Mouse (Mus musculus) neural tube, embryonic 14.5 days (tissue): ENCODE data around the gene D5Ertd579e. TPM values are rescaled to one million over a fixed set of nuclear protein-coding genes. Genes with fewer than 3 reads are reported as not detected.

ENCODE experiments used
- ATAC-seq: fragments of 200-750 bp; cut with Nextera tagmentation; 2 replicates; pipeline ENCODE4 v1.8.0; 2017; ENCODE audit warnings: low read depth, mild to moderate bottlenecking, moderate TSS enrichment, moderate library complexity
- H3K27ac ChIP-seq: fragments of 300-500 bp; sonication (generic); 2 replicates; pipeline ENCODE4 v1.5.1; 2014; ENCODE audit warnings: low read depth, mild to moderate bottlenecking, control low read depth, low read length, moderate library complexity, mixed read lengths
- H3K27me3 ChIP-seq: fragments of 300-500 bp; sonication (generic); 2 replicates; pipeline ENCODE4 v1.6.1; 2014; ENCODE audit warnings: low read length; ENCODE audit not compliant: control insufficient read depth, insufficient read depth
- H3K36me3 ChIP-seq: fragments of 300-500 bp; sonication (generic); 2 replicates; pipeline ENCODE4 v1.6.1; 2014; ENCODE audit warnings: low read length, mixed read lengths; ENCODE audit not compliant: control insufficient read depth, insufficient read depth
- H3K4me1 ChIP-seq: fragments of 300-500 bp; sonication (generic); 2 replicates; pipeline ENCODE4 v1.6.1; 2014; ENCODE audit warnings: low read length; ENCODE audit not compliant: control insufficient read depth, insufficient read depth
- H3K4me2 ChIP-seq: fragments of 300-500 bp; sonication (generic); 2 replicates; pipeline ENCODE4 v1.6.1; 2014; ENCODE audit warnings: mild to moderate bottlenecking, low read depth, low read length, control low read depth
- H3K4me3 ChIP-seq: fragments of 300-500 bp; sonication (generic); 2 replicates; pipeline ENCODE4 v1.5.1; 2014; ENCODE audit warnings: low read depth, low read length, control low read depth, mixed read lengths
- H3K9ac ChIP-seq: fragments of 300-500 bp; sonication (generic); replicated peaks from 2 replicates; pipeline ENCODE4 v1.6.1; 2014; ENCODE audit warnings: low read depth, mild to moderate bottlenecking, control low read depth, low read length, mixed read lengths
- H3K9me3 ChIP-seq: fragments of 300-500 bp; sonication (generic); 2 replicates; pipeline ENCODE4 v1.6.1; 2016; ENCODE audit warnings: low read length; ENCODE audit not compliant: control insufficient read depth
- WGBS: fragments of 180-500 bp; shearing (Covaris S2); extraction: QIAGEN DNeasy Blood & Tissue Kit; methylation state at CpG from one replicate; pipeline ENCODE4 v1.1.7; 2014; 5-methylcytosine and 5-hydroxymethylcytosine counted together
- polyA plus RNA-seq: library from polyadenylated mRNA; unstranded; fragments of >200 nt; fragmentation: Nextera tagmentation; extraction: Ambion mirVana; gene quantifications from 2 replicates; pipeline ENCODE4 v1.2.1, GENCODE M21; 2014

Gene D5Ertd579e
- polyA plus RNA-seq, 1 experiment from 2014 or later = 46.8 TPM

GRCm38 (mm10) chr5:36618356-36618755, 77.5 kb downstream of the D5Ertd579e start:
- WGBS = 76% methylated on average over 4 of the region's 4 CpGs
- H3K4me2 ChIP-seq = no peak overlapping the region
- H3K4me1 ChIP-seq = no peaks in the 10 kb centered on the region
- no peak for ATAC-seq
- no peaks in the 10 kb centered on the region for H3K9me3 ChIP-seq
- H3K27me3 ChIP-seq = no peaks in the 10 kb centered on the region
- peaks cover 34% of the 10 kb centered on the region for H3K36me3 ChIP-seq
- no peak overlapping the region for H3K27ac ChIP-seq
- no peak overlapping the region for H3K4me3 ChIP-seq
- no peak overlapping the region for H3K9ac ChIP-seq

GRCm38 (mm10) chr5:36614124-36614523, 81.7 kb downstream of the D5Ertd579e start:
- Histone ChIP-seq H3K4me3 (no peak overlapping the region), H3K9ac (no peak overlapping the region), H3K4me2 (no peak overlapping the region), H3K36me3 (peaks cover 38% of the 10 kb centered on the region), H3K27me3 (no peaks in the 10 kb centered on the region), H3K9me3 (no peaks in the 10 kb centered on the region), H3K27ac (no peak overlapping the region), H3K4me1 (no peaks in the 10 kb centered on the region)
- ATAC-seq = no peak
- 76% methylated on average over 4 of the region's 4 CpGs for WGBS

DNA sequence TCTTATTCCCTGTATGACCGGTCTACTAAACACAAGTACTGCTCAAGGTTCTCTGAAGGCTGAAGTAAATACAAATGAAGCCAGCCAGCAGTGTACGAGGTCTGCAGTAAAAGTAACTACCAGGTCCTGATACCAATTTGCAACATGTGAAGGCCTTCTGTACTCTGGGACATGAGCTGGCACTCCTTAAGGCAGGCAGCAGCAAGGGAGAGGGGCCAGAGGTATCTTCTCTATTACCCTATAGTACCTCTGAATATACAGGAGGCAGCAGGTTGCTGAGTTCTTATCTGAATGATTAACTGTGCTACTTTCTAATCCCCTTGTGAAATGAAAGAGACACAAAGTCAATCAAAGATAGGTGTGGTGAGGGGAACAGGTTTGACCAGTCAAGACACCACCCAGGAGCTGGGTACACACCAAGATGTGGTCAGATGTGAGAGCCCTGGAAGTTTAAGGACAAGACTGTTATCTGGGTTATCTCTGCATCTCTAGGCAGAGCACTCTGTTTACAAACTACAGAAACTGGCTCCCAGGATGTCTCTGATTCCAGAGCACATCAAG, 86.8 kb downstream of the D5Ertd579e start:
- no peak overlapping the region for H3K4me2 ChIP-seq
- H3K27me3 ChIP-seq = no peaks in the 10 kb centered on the region
- no peak overlapping the region for H3K9ac ChIP-seq
- H3K9me3 ChIP-seq = no peaks in the 10 kb centered on the region
- no peak overlapping the region for H3K4me3 ChIP-seq
- no peak overlapping the region for H3K27ac ChIP-seq
- peaks cover 33% of the 10 kb centered on the region for H3K36me3 ChIP-seq
- 95% methylated on average over 2 of the region's 2 CpGs for WGBS
- ATAC-seq = no peak
- no peaks in the 10 kb centered on the region for H3K4me1 ChIP-seq

DNA sequence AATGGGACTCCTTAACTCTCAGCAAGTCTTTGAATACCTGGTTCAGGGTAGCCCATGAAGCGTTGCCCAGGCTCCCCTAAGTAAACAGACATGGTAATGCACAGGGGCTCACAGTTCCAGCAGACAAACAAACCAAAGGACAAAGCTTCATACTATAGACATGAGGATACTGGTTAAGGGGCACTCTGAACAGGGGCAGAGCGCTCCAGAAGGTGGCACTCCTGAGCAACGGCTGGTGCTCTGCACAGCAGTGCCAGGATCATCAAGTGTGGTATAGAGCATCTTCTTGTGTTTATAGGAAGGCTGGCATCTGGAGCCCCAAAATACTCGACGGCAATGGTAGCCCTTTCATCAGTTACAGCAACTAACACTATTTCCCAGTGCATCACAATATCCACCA, 92.8 kb downstream of the D5Ertd579e start:
- Histone ChIP-seq H3K4me2 (no peak overlapping the region), H3K27me3 (no peaks in the 10 kb centered on the region), H3K9me3 (no peaks in the 10 kb centered on the region), H3K9ac (no peak overlapping the region), H3K4me3 (no peak overlapping the region), H3K27ac (no peak overlapping the region), H3K4me1 (no peaks in the 10 kb centered on the region), H3K36me3 (peaks cover 58% of the 10 kb centered on the region)
- ATAC-seq = peak; percentile 68; the same call in 1 of the 2 replicates
- 91% methylated on average over 5 of the region's 5 CpGs for WGBS

GRCm38 (mm10) chr5:36602028-36602427, 93.8 kb downstream of the D5Ertd579e start:
- H3K36me3 ChIP-seq = peaks cover 52% of the 10 kb centered on the region
- 93% methylated on average over 9 of the region's 9 CpGs for WGBS
- no peaks in the 10 kb centered on the region for H3K27me3 ChIP-seq
- no peak overlapping the region for H3K4me3 ChIP-seq
- H3K4me2 ChIP-seq = no peak overlapping the region
- no peak overlapping the region for H3K9ac ChIP-seq
- no peak overlapping the region for H3K27ac ChIP-seq
- no peaks in the 10 kb centered on the region for H3K9me3 ChIP-seq
- no peaks in the 10 kb centered on the region for H3K4me1 ChIP-seq
- ATAC-seq = no peak

- no peak for ATAC-seq
- no peak overlapping the region for H3K9ac ChIP-seq
- H3K27me3 ChIP-seq = no peaks in the 10 kb centered on the region
- no peaks in the 10 kb centered on the region for H3K9me3 ChIP-seq
- H3K4me2 ChIP-seq = no peak overlapping the region
- H3K4me1 ChIP-seq = no peaks in the 10 kb centered on the region
- H3K27ac ChIP-seq = no peak overlapping the region
- H3K36me3 ChIP-seq = peaks cover 52% of the 10 kb centered on the region
- WGBS = 96% methylated on average over 7 of the region's 7 CpGs
- H3K4me3 ChIP-seq = no peak overlapping the region
Observed at GRCm38 (mm10) chr5:36601492-36601891, 94.3 kb downstream of the D5Ertd579e start.

- no peaks in the 10 kb centered on the region for H3K4me1 ChIP-seq
- no peaks in the 10 kb centered on the region for H3K27me3 ChIP-seq
- H3K9ac ChIP-seq = no peak overlapping the region
- no peaks in the 10 kb centered on the region for H3K9me3 ChIP-seq
- H3K4me2 ChIP-seq = no peak overlapping the region
- ATAC-seq = no peak
- no peak overlapping the region for H3K27ac ChIP-seq
- no peak overlapping the region for H3K4me3 ChIP-seq
- 100% methylated on average over 1 of the region's 1 CpGs for whole genome bisulfite sequencing
- H3K36me3 ChIP-seq = peaks cover 35% of the 10 kb centered on the region
Observed at GRCm38 (mm10) chr5:36598883-36599282, 96.9 kb downstream of the D5Ertd579e start.

DNA sequence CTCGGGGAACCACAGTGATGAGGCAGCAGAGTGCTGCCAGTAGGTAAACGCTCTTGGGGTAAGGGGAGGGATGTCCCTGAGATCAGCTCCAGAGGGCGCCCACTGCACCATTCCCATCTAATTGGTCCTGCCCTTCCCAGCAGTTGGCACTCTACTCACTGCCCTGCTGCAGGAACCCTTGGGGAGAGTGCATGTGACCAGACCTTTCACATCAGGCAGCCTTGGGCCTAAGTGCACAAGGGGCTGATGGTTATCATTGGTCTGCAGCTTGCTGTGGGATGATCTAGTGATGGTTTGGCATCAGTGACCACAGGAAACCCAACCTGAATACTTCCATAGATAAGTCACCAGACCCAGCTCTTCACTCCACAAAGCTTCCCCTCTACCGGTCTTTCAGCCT, 98.2 kb downstream of the D5Ertd579e start:
- no peak overlapping the region for H3K9ac ChIP-seq
- H3K9me3 ChIP-seq = no peaks in the 10 kb centered on the region
- H3K4me1 ChIP-seq = no peaks in the 10 kb centered on the region
- peaks cover 28% of the 10 kb centered on the region for H3K36me3 ChIP-seq
- ATAC-seq = 0 out of 2 replicates have a peak, but pooled peaks have one; percentile 31
- H3K4me2 ChIP-seq = no peak overlapping the region
- H3K4me3 ChIP-seq = no peak overlapping the region
- H3K27ac ChIP-seq = no peak overlapping the region
- no peaks in the 10 kb centered on the region for H3K27me3 ChIP-seq
- 34% methylated on average over 4 of the region's 4 CpGs for WGBS

- Histone ChIP-seq H3K4me3 (no peak overlapping the region), H3K36me3 (peaks cover 15% of the 10 kb centered on the region), H3K4me2 (no peak overlapping the region), H3K27me3 (no peaks in the 10 kb centered on the region), H3K4me1 (no peaks in the 10 kb centered on the region), H3K9ac (no peak overlapping the region), H3K27ac (no peak overlapping the region), H3K9me3 (no peaks in the 10 kb centered on the region)
- ATAC-seq = no peak
- 87% methylated on average over 5 of the region's 5 CpGs for WGBS
Observed at GRCm38 (mm10) chr5:36596225-36596624, 99.6 kb downstream of the D5Ertd579e start.
